25 mouse cellular contexts compared by ENCODE assay signal in the genomic region with DNA sequence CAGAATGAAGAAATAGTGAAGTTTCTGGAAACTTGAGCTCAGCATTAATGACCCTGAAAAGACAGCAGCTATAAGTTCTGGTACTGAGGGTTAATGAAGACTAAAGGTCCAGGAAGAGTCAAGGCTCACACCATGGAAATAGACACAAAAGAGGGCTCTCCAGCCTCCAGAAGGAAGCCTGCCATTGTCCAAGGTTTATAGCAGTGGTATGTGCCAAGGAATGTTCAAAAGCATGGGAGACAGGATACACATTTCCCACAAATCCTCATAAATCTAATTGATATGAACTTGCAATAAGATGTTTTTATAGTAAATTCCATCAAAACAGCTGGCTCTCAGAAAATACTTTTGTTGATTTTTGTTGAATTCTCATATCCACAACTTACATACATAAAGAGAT.
DNase-seq lines count a peak whose midpoint lies in the region; ATAC-seq and TF ChIP-seq lines count a peak whose summit lies in the region.
"Had no signal": no experiment of that assay in that cellular context is flagged by ENCODE, and none has a peak within 500 bp of the region (broad histone marks: within the 10 kb centered on the region; RNA-seq: fewer than 3 reads in every experiment).

No protein-coding gene starts in this region.

- no peak overlapping the region for H3K9ac ChIP-seq in kidney, embryonic 16.5 days (replicated peaks; ENCODE audit: low read length)
- no peak overlapping the region for H3K9ac ChIP-seq in kidney, embryonic 14.5 days (ENCODE audit: low read depth, low read length)
- H3K9ac ChIP-seq: embryonic facial prominence, embryonic 12.5 days; forebrain, embryonic 13.5 days had no signal

- no peaks in the 10 kb centered on the region for H3K36me3 ChIP-seq in kidney, adult 2 months (ENCODE audit: control insufficient read depth, insufficient read depth, low read length)
- H3K36me3 ChIP-seq in kidney, embryonic 16.5 days (ENCODE audit: insufficient read depth, low read length): no peaks in the 10 kb centered on the region
- H3K36me3 ChIP-seq in kidney, embryonic 14.5 days (ENCODE audit: control insufficient read depth, insufficient read depth, low read length): no peaks in the 10 kb centered on the region
- H3K36me3 ChIP-seq: embryonic facial prominence, embryonic 10.5 days; embryonic facial prominence, embryonic 12.5 days; G1E had no signal

- no peak overlapping the region for H3K27ac ChIP-seq in kidney, adult 2 months (ENCODE audit: insufficient read depth, low read depth, low read length)
- H3K27ac ChIP-seq in kidney, embryonic 16.5 days (ENCODE audit: low read length): no peak overlapping the region
- H3K27ac ChIP-seq in kidney, embryonic 14.5 days (ENCODE audit: low read depth, low read length): no peak overlapping the region
- H3K27ac ChIP-seq: embryonic facial prominence, embryonic 10.5 days; embryonic facial prominence, embryonic 12.5 days; forebrain, embryonic 13.5 days had no signal

- H3K4me3 ChIP-seq in kidney, adult 2 months (ENCODE audit: insufficient read depth, low read depth, low read length): no peak overlapping the region
- no peak overlapping the region for H3K4me3 ChIP-seq in kidney, embryonic 16.5 days (ENCODE audit: low read length)
- no peak overlapping the region for H3K4me3 ChIP-seq in kidney, embryonic 14.5 days (ENCODE audit: low read length)
- H3K4me3 ChIP-seq: embryonic facial prominence, embryonic 10.5 days; embryonic facial prominence, embryonic 12.5 days; forebrain, embryonic 13.5 days had no signal

- H3K4me2 ChIP-seq in kidney, embryonic 16.5 days (replicated peaks; ENCODE audit: low read depth, low read length): no peak overlapping the region
- H3K4me2 ChIP-seq in kidney, embryonic 14.5 days (replicated peaks; ENCODE audit: low read depth, low read length): no peak overlapping the region
- H3K4me2 ChIP-seq: embryonic facial prominence, embryonic 12.5 days; forebrain, embryonic 13.5 days had no signal

- peak; percentile 71; the same call in 1 of the 2 replicates for ATAC-seq in kidney, embryonic 16.5 days (ENCODE audit: low FRiP score, low TSS enrichment)
- ATAC-seq in kidney, embryonic 14.5 days (ENCODE audit: low FRiP score, low TSS enrichment): no peak
- ATAC-seq: activated CD4-positive, CD25-positive, alpha-beta regulatory T cell, adult 4 months; CD4-positive, CD25-positive, alpha-beta regulatory T cell, adult 4 months; forebrain, embryonic 13.5 days; Patski had no signal

- TF ChIP-seq POLR2A in kidney, adult 2 months (IDR thresholded peaks at IDR 0.05; ENCODE audit: low read depth, low read length): no peak

- no peaks in the 10 kb centered on the region for H3K9me3 ChIP-seq in kidney, embryonic 16.5 days (ENCODE audit: low read length)
- no peaks in the 10 kb centered on the region for H3K9me3 ChIP-seq in kidney, embryonic 14.5 days (ENCODE audit: control insufficient read depth, low read length)
- H3K9me3 ChIP-seq: embryonic facial prominence, embryonic 10.5 days; embryonic facial prominence, embryonic 12.5 days; forebrain, embryonic 13.5 days; G1E had no signal

- DNase-seq in kidney, adult 2 months: peak; percentile 14
- DNase-seq in kidney, adult 11 months: no peak
- DNase-seq in kidney, adult 9 months: no peak
- DNase-seq in kidney, postnatal 10 days: peak; percentile 16
- DNase-seq in kidney, postnatal 4 days: peak; percentile 5 to 28
- DNase-seq in kidney, postnatal 25 days: no peak
- DNase-seq: adrenal gland, adult 8-10 months; adrenal gland, postnatal 14 days; adrenal gland, postnatal 36 days; B cell, adult 2 months; cerebellum, adult 11-12 months; cerebellum, adult 2 months; cerebellum, adult 9-10 months; cerebellum, postnatal 10 days; cerebellum, postnatal 25 days had no signal

- no peaks in the 10 kb centered on the region for H3K4me1 ChIP-seq in kidney, adult 2 months (ENCODE audit: control insufficient read depth, insufficient read depth, low read length)
- 0 out of 2 replicates have a peak, but pooled peaks cover 3% of the 10 kb centered on the region for H3K4me1 ChIP-seq in kidney, embryonic 16.5 days (ENCODE audit: insufficient read depth, low read length)
- H3K4me1 ChIP-seq in kidney, embryonic 14.5 days (ENCODE audit: control insufficient read depth, insufficient read depth, low read length): no peaks in the 10 kb centered on the region
- H3K4me1 ChIP-seq: embryonic facial prominence, embryonic 10.5 days; embryonic facial prominence, embryonic 12.5 days; forebrain, embryonic 13.5 days had no signal

- no peaks in the 10 kb centered on the region for H3K27me3 ChIP-seq in kidney, adult 2 months (replicated peaks; ENCODE audit: control insufficient read depth, insufficient read depth, low read length)
- no peaks in the 10 kb centered on the region for H3K27me3 ChIP-seq in kidney, embryonic 16.5 days (ENCODE audit: insufficient read depth, low read length)
- no peaks in the 10 kb centered on the region for H3K27me3 ChIP-seq in kidney, embryonic 14.5 days (ENCODE audit: control insufficient read depth, insufficient read depth, low read length)
- H3K27me3 ChIP-seq: CH12.LX; embryonic facial prominence, embryonic 12.5 days; forebrain, embryonic 13.5 days had no signal

- TF ChIP-seq CTCF in kidney, adult 2 months (conservative IDR thresholded peaks at IDR 0.05; ENCODE audit: insufficient read depth, insufficient read length, low read depth, low read length): no peak

Comparison
In these comparisons a context has a peak if more than half of its experiments do, and no peak if none do; other contexts are left out.
1. DNase-seq: peak in kidney, adult 2 months (single experiment), kidney, postnatal 10 days (single experiment) and kidney, postnatal 4 days (2 of 2); none in kidney, adult 11 months (single experiment), kidney, adult 9 months (single experiment) and kidney, postnatal 25 days (0 of 2).